Comparison of ENCODE assay signal across 27 mouse cellular contexts in the genomic region with DNA sequence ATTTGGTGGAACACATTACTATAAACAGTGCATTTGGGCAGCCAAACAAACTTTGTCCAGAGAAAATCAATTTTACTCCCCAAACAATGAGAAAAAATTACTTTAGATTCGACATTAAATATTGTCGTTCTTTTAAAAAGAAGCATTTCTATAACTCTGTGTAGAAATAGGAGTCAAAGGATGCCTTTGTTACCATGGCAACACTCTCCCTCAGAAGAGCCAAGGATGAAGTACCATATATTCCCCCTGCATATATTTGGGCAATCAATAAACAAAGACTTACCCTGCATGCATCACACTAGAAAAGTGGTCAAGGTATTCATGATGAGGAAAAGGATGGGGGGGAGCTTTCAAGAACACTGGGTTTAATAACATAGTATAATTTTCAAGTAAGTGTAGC.
"Had no signal": no experiment of that assay in that cellular context is flagged by ENCODE, and none has a peak within 500 bp of the region (broad histone marks: within the 10 kb centered on the region; RNA-seq: fewer than 3 reads in every experiment).

No protein-coding gene starts in this region.

- H3K27me3 ChIP-seq: heart, embryonic 13.5 days; heart, embryonic 15.5 days; hindbrain, embryonic 13.5 days; hindbrain, embryonic 15.5 days; kidney, embryonic 15.5 days; limb, embryonic 12.5 days; liver, embryonic 13.5 days had no signal

- ATAC-seq: hindbrain, postnatal 0 days; intestine, embryonic 16.5 days had no signal

- H3K9ac ChIP-seq: heart, embryonic 13.5 days; heart, embryonic 15.5 days; hindbrain, embryonic 13.5 days; hindbrain, embryonic 15.5 days; kidney, embryonic 15.5 days; limb, embryonic 12.5 days; liver, embryonic 13.5 days had no signal

- H3K9me3 ChIP-seq: heart, embryonic 13.5 days; heart, embryonic 15.5 days; hindbrain, embryonic 13.5 days; hindbrain, embryonic 15.5 days; kidney, embryonic 15.5 days; limb, embryonic 10.5 days; limb, embryonic 12.5 days; liver, embryonic 13.5 days had no signal

- DNase-seq: gastrocnemius, postnatal 14 days; gastrocnemius, postnatal 36 days; heart, adult 11 months; heart, adult 2 months; heart, postnatal 14 days; heart, postnatal 36 days; kidney, adult 11 months; kidney, adult 2 months; kidney, adult 9 months; kidney, postnatal 14 days; kidney, postnatal 36 days; liver; liver, embryonic 13.5 days had no signal

- H3K4me2 ChIP-seq: heart, embryonic 11.5 days; heart, embryonic 13.5 days; heart, embryonic 15.5 days; hindbrain, embryonic 13.5 days; hindbrain, embryonic 15.5 days; kidney, embryonic 15.5 days; limb, embryonic 12.5 days; liver, embryonic 11.5 days; liver, embryonic 13.5 days had no signal

- H3K4me1 ChIP-seq: heart, embryonic 13.5 days; heart, embryonic 15.5 days; hindbrain, embryonic 13.5 days; hindbrain, embryonic 15.5 days; kidney, embryonic 15.5 days; limb, embryonic 10.5 days; limb, embryonic 12.5 days; liver, embryonic 13.5 days had no signal

- H3K4me3 ChIP-seq: heart, adult 2 months; heart, embryonic 13.5 days; heart, embryonic 15.5 days; hindbrain, embryonic 13.5 days; hindbrain, embryonic 15.5 days; kidney, embryonic 15.5 days; layer of hippocampus, adult 2 months; left cerebral cortex, adult 2 months; limb, embryonic 10.5 days; limb, embryonic 12.5 days; liver, embryonic 13.5 days had no signal

- H3K27ac ChIP-seq: heart, adult 2 months; heart, embryonic 13.5 days; heart, embryonic 15.5 days; hindbrain, embryonic 13.5 days; hindbrain, embryonic 15.5 days; hindbrain, postnatal 0 days; kidney, embryonic 15.5 days; kidney, postnatal 0 days; layer of hippocampus, adult 2 months; left cerebral cortex, adult 2 months; limb, embryonic 10.5 days; limb, embryonic 12.5 days; liver, embryonic 13.5 days had no signal

- H3K36me3 ChIP-seq: heart, embryonic 13.5 days; heart, embryonic 15.5 days; hindbrain, embryonic 13.5 days; hindbrain, embryonic 15.5 days; kidney, embryonic 15.5 days; limb, embryonic 10.5 days; limb, embryonic 12.5 days; liver, embryonic 13.5 days had no signal
